Mouse (Mus musculus): ENCODE results near the gene Sobp. TPM values are rescaled to one million over a fixed set of nuclear protein-coding genes. Genes with fewer than 3 reads are reported as not detected.

Gene Sobp
- polyA plus RNA-seq, 1 experiment from 2014 or later = 11.1 TPM

DNA sequence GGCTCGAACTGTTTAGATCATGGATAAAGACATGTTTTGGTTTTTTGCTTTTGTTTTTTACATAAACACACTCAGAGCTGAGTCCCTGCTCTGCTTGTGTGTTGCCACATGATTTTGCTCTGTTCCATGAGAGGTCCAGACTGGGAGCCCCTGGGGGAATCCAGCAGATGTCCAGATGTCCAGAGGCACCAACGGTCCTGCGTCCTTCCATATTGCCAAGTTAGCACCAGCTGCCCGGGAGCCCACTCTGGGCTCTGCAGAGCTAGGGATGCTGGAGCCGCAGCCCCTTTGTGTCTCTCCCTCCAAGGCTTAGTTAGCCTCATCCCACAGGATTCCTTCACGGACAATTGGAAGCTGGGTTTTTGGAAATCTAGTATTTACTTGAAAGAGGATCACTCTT lies 212.6 kb downstream of the Sobp start:
- H3K4me3 ChIP-seq (ENCODE audit: low read depth, low read length) = no peak overlapping the region
- ATAC-seq (ENCODE audit: low FRiP score) (no peak), DNase-seq (ENCODE audit: low spot score) (no peak)
- no peaks in the 10 kb centered on the region for H3K27me3 ChIP-seq (ENCODE audit: control insufficient read depth, insufficient read depth, low read length)
- H3K9ac ChIP-seq (ENCODE audit: low read depth, low read length) = no peak overlapping the region
- no peak overlapping the region for H3K27ac ChIP-seq (ENCODE audit: low read depth, low read length)
- H3K9me3 ChIP-seq (ENCODE audit: control insufficient read depth, low read length) = no peaks in the 10 kb centered on the region
- H3K4me2 ChIP-seq (replicated peaks; ENCODE audit: low read depth, low read length) = no peak overlapping the region
- WGBS = 68% methylated on average over 6 of the region's 6 CpGs
- 0 out of 2 replicates have a peak, but pooled peaks cover 2% of the 10 kb centered on the region for H3K4me1 ChIP-seq (replicated peaks; ENCODE audit: control insufficient read depth, insufficient read depth, low read length)
- no peaks in the 10 kb centered on the region for H3K36me3 ChIP-seq (ENCODE audit: control insufficient read depth, insufficient read depth, low read length)

DNA sequence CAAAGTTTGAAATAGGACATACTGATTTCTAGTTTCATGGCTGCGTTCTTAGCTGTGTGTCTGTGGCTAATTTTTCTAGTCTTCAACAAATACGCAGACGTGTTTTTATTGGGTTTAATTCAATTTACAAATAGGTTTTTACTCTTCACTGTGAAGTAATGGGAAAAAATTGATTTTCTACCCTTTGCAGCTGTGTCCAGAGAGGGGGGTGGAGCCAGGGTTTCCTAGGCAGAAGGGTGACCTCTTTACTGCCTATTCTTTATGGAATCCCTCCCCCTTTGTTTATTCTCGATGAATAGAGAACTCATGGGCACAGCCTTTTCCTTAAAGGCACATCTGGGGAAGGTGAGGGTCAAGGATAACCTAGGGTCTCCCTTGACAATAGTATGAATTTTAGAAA lies 215.6 kb downstream of the Sobp start:
- peak; percentile 83 for ATAC-seq (ENCODE audit: low FRiP score)
- peak; percentile 50 for DNase-seq (ENCODE audit: low spot score)
- H3K4me1 ChIP-seq (replicated peaks; ENCODE audit: control insufficient read depth, insufficient read depth, low read length) = 0 out of 2 replicates have a peak, but pooled peaks cover 2% of the 10 kb centered on the region
- H3K4me3 ChIP-seq (ENCODE audit: low read depth, low read length) = no peak overlapping the region
- H3K27me3 ChIP-seq (ENCODE audit: control insufficient read depth, insufficient read depth, low read length) = no peaks in the 10 kb centered on the region
- H3K9me3 ChIP-seq (ENCODE audit: control insufficient read depth, low read length) = no peaks in the 10 kb centered on the region
- H3K4me2 ChIP-seq (replicated peaks; ENCODE audit: low read depth, low read length) = no peak overlapping the region; the same call in 1 of the 2 replicates
- 44% methylated on average over 4 of the region's 4 CpGs for WGBS
- H3K9ac ChIP-seq (ENCODE audit: low read depth, low read length) = peak overlapping the region; percentile 45; the same call in 1 of the 2 replicates
- H3K36me3 ChIP-seq (ENCODE audit: control insufficient read depth, insufficient read depth, low read length) = no peaks in the 10 kb centered on the region
- peak overlapping the region; percentile 67 for H3K27ac ChIP-seq (ENCODE audit: low read depth, low read length)

DNA sequence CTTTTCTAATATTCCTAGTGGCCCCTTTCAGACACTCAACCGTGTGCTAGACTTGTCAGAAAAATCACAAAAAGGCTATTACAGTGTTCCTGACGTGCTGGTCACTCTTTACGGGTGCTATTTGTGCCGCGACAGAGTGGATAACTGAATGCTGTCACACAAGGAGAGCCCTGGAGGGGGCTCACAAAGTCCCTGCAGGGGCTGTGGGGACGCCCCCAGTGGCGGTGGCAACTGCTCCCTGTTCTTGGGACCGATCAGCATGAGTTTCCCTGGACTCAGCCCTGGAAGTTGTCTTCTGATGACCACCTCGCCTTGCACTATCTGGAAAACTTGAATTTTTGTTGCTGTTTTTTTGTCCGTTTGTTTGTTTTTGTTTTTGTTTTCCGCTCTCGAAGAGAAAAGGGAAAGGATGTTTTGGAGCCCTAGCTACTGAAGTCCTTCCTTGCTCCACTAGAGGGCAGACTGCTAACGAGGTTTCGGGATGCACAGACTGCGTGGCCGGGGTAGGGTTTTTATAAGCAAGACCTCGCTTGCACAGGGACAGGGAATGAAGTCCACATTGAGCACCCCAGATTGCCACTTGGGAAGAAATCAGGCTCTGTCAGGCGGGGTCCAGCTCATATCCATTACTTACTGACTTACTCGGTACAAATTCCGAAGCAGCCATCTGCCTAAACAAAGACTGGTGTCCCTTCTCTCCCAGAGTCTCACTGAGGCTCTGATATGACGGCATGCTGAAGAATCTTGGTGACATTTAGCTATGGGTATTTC lies 216.3 kb downstream of the Sobp start:
- 5% methylated on average over 21 of the region's 21 CpGs for WGBS

DNA sequence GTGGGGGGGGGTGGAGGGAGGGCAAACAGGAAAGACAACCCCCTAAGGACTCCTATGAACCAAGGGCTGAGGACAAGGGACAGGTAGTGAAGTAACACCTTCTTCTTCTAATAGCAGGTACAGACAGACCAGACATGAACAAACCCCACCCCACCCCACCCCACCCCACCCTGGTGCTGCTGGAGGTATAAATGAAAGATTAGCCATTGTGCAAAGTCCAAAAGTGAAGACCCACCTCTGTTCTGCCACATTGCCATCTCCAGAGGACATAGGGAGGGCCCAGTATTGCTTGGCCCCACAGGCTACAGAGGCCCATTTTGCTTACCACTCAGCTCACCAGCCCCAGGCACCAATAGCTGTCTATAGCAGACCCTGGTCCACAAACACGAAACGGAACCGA lies 219.1 kb downstream of the Sobp start:
- DNase-seq (ENCODE audit: low spot score) = no peak
- Histone ChIP-seq H3K4me2 (replicated peaks; ENCODE audit: low read depth, low read length) (no peak overlapping the region), H3K36me3 (ENCODE audit: control insufficient read depth, insufficient read depth, low read length) (no peaks in the 10 kb centered on the region), H3K4me1 (replicated peaks; ENCODE audit: control insufficient read depth, insufficient read depth, low read length) (peaks cover 4% of the 10 kb centered on the region; the same call in 1 of the 2 replicates), H3K9me3 (ENCODE audit: control insufficient read depth, low read length) (no peaks in the 10 kb centered on the region), H3K9ac (ENCODE audit: low read depth, low read length) (no peak overlapping the region), H3K4me3 (ENCODE audit: low read depth, low read length) (no peak overlapping the region), H3K27me3 (ENCODE audit: control insufficient read depth, insufficient read depth, low read length) (no peaks in the 10 kb centered on the region), H3K27ac (ENCODE audit: low read depth, low read length) (no peak overlapping the region)
- WGBS = 93% methylated on average over 3 of the region's 3 CpGs
- no peak for ATAC-seq (ENCODE audit: low FRiP score)

More for the DNA sequence above, 216.3 kb downstream of the Sobp start:
- Histone ChIP-seq H3K4me3 (ENCODE audit: low read depth, low read length) (peak overlapping the region; percentile 26), H3K4me2 (replicated peaks; ENCODE audit: low read depth, low read length) (peak overlapping the region; percentile 44), H3K9ac (ENCODE audit: low read depth, low read length) (peak overlapping the region; percentile 45; the same call in 1 of the 2 replicates), H3K36me3 (ENCODE audit: control insufficient read depth, insufficient read depth, low read length) (no peaks in the 10 kb centered on the region), H3K9me3 (ENCODE audit: control insufficient read depth, low read length) (no peaks in the 10 kb centered on the region), H3K4me1 (replicated peaks; ENCODE audit: control insufficient read depth, insufficient read depth, low read length) (0 out of 2 replicates have a peak, but pooled peaks cover 2% of the 10 kb centered on the region), H3K27me3 (ENCODE audit: control insufficient read depth, insufficient read depth, low read length) (no peaks in the 10 kb centered on the region), H3K27ac (ENCODE audit: low read depth, low read length) (peak overlapping the region; percentile 67)
- DNase-seq (ENCODE audit: low spot score) = peak; percentile 89
- ATAC-seq (ENCODE audit: low FRiP score) = peak; percentile 85

DNA sequence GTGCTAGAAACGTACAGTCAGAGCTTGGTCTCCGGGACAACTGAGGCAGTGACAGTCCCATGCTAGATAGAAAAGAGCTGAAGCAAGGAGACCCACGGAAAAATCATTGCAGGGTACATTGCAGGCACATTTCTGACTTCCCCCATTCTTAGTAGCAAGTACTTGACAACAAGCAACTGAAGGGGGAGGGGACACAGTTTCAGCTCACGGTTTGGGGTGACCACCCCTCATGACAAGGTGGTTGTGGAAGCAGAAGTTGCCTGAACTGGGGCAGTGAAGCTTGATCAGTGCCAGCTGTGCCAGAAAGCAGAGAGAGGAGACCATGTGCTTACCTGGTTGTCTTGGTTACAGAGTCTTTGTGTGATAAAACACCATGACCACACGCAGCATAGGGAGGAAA lies 220.7 kb downstream of the Sobp start:
- H3K9me3 ChIP-seq (ENCODE audit: control insufficient read depth, low read length) = no peaks in the 10 kb centered on the region
- H3K4me1 ChIP-seq (replicated peaks; ENCODE audit: control insufficient read depth, insufficient read depth, low read length) = peaks cover 2% of the 10 kb centered on the region; the same call in 1 of the 2 replicates
- WGBS = 78% methylated on average over 5 of the region's 5 CpGs
- H3K27ac ChIP-seq (ENCODE audit: low read depth, low read length) = no peak overlapping the region
- H3K4me3 ChIP-seq (ENCODE audit: low read depth, low read length) = no peak overlapping the region
- DNase-seq (ENCODE audit: low spot score) (no peak), ATAC-seq (ENCODE audit: low FRiP score) (no peak)
- H3K27me3 ChIP-seq (ENCODE audit: control insufficient read depth, insufficient read depth, low read length) = no peaks in the 10 kb centered on the region
- no peaks in the 10 kb centered on the region for H3K36me3 ChIP-seq (ENCODE audit: control insufficient read depth, insufficient read depth, low read length)
- H3K4me2 ChIP-seq (replicated peaks; ENCODE audit: low read depth, low read length) = no peak overlapping the region
- no peak overlapping the region for H3K9ac ChIP-seq (ENCODE audit: low read depth, low read length)

Other genes with a start within 250 kb of the Sobp start
- gene 9030612E09Rik, start 174 bp upstream of the Sobp start, polyA plus RNA-seq (2014; fragmentation: Nextera tagmentation; extraction: Ambion mirVana) = 1.4 and 2.0 TPM in 2 replicates
- gene Pdss2, start 47.0 kb upstream of the Sobp start, polyA plus RNA-seq (2014; fragmentation: Nextera tagmentation; extraction: Ambion mirVana) = 15.2 and 18.4 TPM in 2 replicates

Measured in hindbrain, embryonic 11.5 days (tissue).